Mouse (Mus musculus): Measurements from ENCODE around the gene Mms22l. TPM values are rescaled to one million over a fixed set of nuclear protein-coding genes. Genes with fewer than 3 reads are reported as not detected.

The Mms22l gene
- total RNA-seq (2023): 9.0 to 13.3 TPM (median 12.0 TPM) in 4 replicates

DNA sequence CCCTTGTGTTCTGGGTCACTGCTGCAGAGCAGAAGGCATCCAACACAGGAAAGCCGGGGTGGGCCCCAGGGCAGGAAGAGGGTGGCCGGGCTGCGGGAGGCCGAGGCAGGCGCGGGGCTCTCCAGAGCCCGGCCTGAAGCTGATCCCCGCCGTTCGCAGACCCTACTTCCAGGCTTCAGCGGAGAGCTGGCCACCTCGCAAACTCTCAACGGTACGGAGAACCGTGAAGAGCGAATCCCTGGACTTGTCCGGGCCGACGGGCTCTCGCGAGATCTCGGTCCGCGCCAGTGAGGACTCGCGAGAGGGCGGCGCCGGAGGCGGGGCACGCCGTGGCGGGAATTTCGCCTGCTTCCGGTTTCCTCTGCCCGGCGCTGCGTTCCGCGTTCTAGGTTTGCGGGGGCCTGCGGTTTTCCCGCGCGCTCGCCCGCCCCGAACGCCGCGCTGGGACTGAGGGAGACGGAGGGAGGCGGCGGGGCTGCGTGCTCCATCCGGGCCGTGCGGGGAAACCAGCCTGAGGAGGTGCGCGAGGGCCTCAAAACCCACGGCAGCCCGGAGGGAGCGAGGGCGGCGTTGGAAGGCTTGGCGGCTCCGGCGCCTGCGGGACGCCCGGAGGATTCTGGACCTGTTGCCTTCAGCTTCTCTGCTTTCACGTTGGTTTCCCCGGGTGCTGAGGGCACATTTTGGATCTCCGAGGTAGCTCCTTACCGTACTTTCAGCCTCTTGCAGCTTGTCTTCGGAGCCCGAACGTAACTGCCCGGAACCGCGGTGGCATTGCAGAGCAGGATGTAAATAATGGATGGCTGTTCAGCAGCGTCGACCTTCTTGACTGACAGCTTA lies at the start of gene Mms22l:
Mms22l (plus strand) TSS at position 336 of the 837 bp plus-strand sequence.

